In genomic region chr7:78799730-78800496, GRCm38 (mm10) we compare ENCODE assay signal across 22 mouse cellular contexts. TPM values are rescaled to one million over a fixed set of nuclear protein-coding genes. Genes with fewer than 3 reads are reported as not detected.
DNase-seq lines count a peak whose midpoint lies in the region; ATAC-seq and TF ChIP-seq lines count a peak whose summit lies in the region.
"Had no signal": no experiment of that assay in that cellular context is flagged by ENCODE, and none has a peak within 500 bp of the region (broad histone marks: within the 10 kb centered on the region; RNA-seq: fewer than 3 reads in every experiment).

No protein-coding gene starts in this region.

- H3K9ac ChIP-seq in MEL (ENCODE audit: control insufficient read depth, low read depth, low read length, poor library complexity, severe bottlenecking): peak overlapping the region; percentile 45
- H3K9ac ChIP-seq in liver, postnatal 0 days (replicated peaks): 0 out of 2 replicates have a peak overlapping the region, but pooled peaks have one; percentile 2
- H3K9ac ChIP-seq in midbrain, embryonic 15.5 days: no peak overlapping the region
- H3K9ac ChIP-seq in kidney, embryonic 14.5 days (ENCODE audit: low read depth, low read length): no peak overlapping the region
- H3K9ac ChIP-seq: embryonic facial prominence, embryonic 15.5 days; midbrain, embryonic 12.5 days; neural tube, embryonic 15.5 days had no signal

- no peak for TF ChIP-seq CTCF in MEL (IDR thresholded peaks at IDR 0.05 in 2 of 3, conservative IDR thresholded peaks at IDR 0.05 in 1 of 3; ENCODE audit: control insufficient read depth in 1 of 3, insufficient read depth in 1 of 3, low read depth in 2 of 3, low read length in 3 of 3, poor library complexity in 1 of 3, severe bottlenecking in 1 of 3)
- no peak for TF ChIP-seq CTCF in liver, postnatal 0 days (IDR thresholded peaks at IDR 0.05; ENCODE audit: low read depth)

- H3K79me2 ChIP-seq in MEL (ENCODE audit: control insufficient read depth, insufficient read depth, low read length, poor library complexity): no peaks in the 10 kb centered on the region

- DNase-seq in MEL (ENCODE audit: low read depth, low spot score): peak; percentile 81
- DNase-seq in c-Kit-negative CD71-positive TER-119-positive erythroid progenitor cells, embryonic 14.5 days (ENCODE audit: low read depth, low spot score): peak; percentile 46
- no peak for DNase-seq in liver, postnatal 0 days
- DNase-seq in testis, postnatal 14 days (ENCODE audit: low spot score): no peak
- DNase-seq: adrenal gland, postnatal 14 days; cerebellum, postnatal 10 days; embryo, embryonic 11 days; heart, adult 11 months; heart, postnatal 4 days; kidney, adult 9 months; lung, postnatal 14 days; retina, postnatal 1 day; thymus, postnatal 25 days had no signal

- H3K4me3 ChIP-seq in MEL (ENCODE audit: control insufficient read depth in 1 of 2, insufficient read depth in 1 of 2, low read depth in 2 of 2, low read length in 2 of 2): peak overlapping the region; percentile 8 to 30; a peak in 3 of 4 replicates
- H3K4me3 ChIP-seq in liver, postnatal 0 days (ENCODE audit: low read depth, low read length): no peak overlapping the region
- no peak overlapping the region for H3K4me3 ChIP-seq in midbrain, embryonic 15.5 days
- H3K4me3 ChIP-seq in kidney, embryonic 14.5 days (ENCODE audit: low read length): no peak overlapping the region
- H3K4me3 ChIP-seq: embryonic facial prominence, embryonic 15.5 days; midbrain, embryonic 12.5 days; myocyte; neural tube, embryonic 15.5 days had no signal

- peak overlapping the region; percentile 97 for H3K27ac ChIP-seq in MEL (ENCODE audit: control insufficient read depth, low read depth, low read length)
- H3K27ac ChIP-seq in liver, postnatal 0 days (ENCODE audit: low read depth): peak overlapping the region; percentile 75
- no peak overlapping the region for H3K27ac ChIP-seq in midbrain, embryonic 15.5 days
- H3K27ac ChIP-seq in kidney, embryonic 14.5 days (ENCODE audit: low read depth, low read length): no peak overlapping the region
- H3K27ac ChIP-seq: embryonic facial prominence, embryonic 15.5 days; midbrain, embryonic 12.5 days; neural tube, embryonic 15.5 days had no signal

- H3K36me3 ChIP-seq in MEL (ENCODE audit: control insufficient read depth in 1 of 2, insufficient read depth in 2 of 2, low read length in 2 of 2): peaks cover 0 to 40% of the 10 kb centered on the region in 2 experiments; a peak in 2 of 4 replicates
- no peaks in the 10 kb centered on the region for H3K36me3 ChIP-seq in liver, postnatal 0 days (replicated peaks; ENCODE audit: insufficient read depth, low read length)
- H3K36me3 ChIP-seq in midbrain, embryonic 15.5 days (replicated peaks): no peaks in the 10 kb centered on the region
- H3K36me3 ChIP-seq in kidney, embryonic 14.5 days (ENCODE audit: control insufficient read depth, insufficient read depth, low read length): no peaks in the 10 kb centered on the region
- H3K36me3 ChIP-seq: embryonic facial prominence, embryonic 15.5 days; midbrain, embryonic 12.5 days; neural tube, embryonic 15.5 days had no signal

- TF ChIP-seq RAD21 in MEL (IDR thresholded peaks at IDR 0.05; ENCODE audit: low read depth, low read length): no peak

- no peaks in the 10 kb centered on the region for H3K27me3 ChIP-seq in MEL (ENCODE audit: control insufficient read depth in 1 of 2, insufficient read depth in 2 of 2, low read length in 2 of 2)
- no peaks in the 10 kb centered on the region for H3K27me3 ChIP-seq in liver, postnatal 0 days (ENCODE audit: insufficient read depth, low read length)
- no peaks in the 10 kb centered on the region for H3K27me3 ChIP-seq in midbrain, embryonic 15.5 days (replicated peaks)
- no peaks in the 10 kb centered on the region for H3K27me3 ChIP-seq in kidney, embryonic 14.5 days (ENCODE audit: control insufficient read depth, insufficient read depth, low read length)
- H3K27me3 ChIP-seq: embryonic facial prominence, embryonic 15.5 days; neural tube, embryonic 15.5 days had no signal

- TF ChIP-seq EP300 in MEL (IDR thresholded peaks at IDR 0.05; ENCODE audit: low read depth in 1 of 2, low read length in 2 of 2): peak; percentile 92
- peak; percentile 97 for TF ChIP-seq EP300 in liver, postnatal 0 days (IDR thresholded peaks at IDR 0.05; ENCODE audit: low read depth)

- 44% methylated on average over 9 of the region's 9 CpGs for WGBS in liver, postnatal 0 days (ENCODE audit: insufficient replicate concordance)
- 77% methylated on average over 9 of the region's 9 CpGs for WGBS in midbrain, embryonic 15.5 days
- WGBS in kidney, embryonic 14.5 days: 79% methylated on average over 9 of the region's 9 CpGs

- H3K9me3 ChIP-seq in MEL (replicated peaks; ENCODE audit: insufficient read depth, low read length): no peaks in the 10 kb centered on the region
- H3K9me3 ChIP-seq in liver, postnatal 0 days (ENCODE audit: low read length): no peaks in the 10 kb centered on the region
- no peaks in the 10 kb centered on the region for H3K9me3 ChIP-seq in midbrain, embryonic 15.5 days
- H3K9me3 ChIP-seq in kidney, embryonic 14.5 days (ENCODE audit: control insufficient read depth, low read length): no peaks in the 10 kb centered on the region
- H3K9me3 ChIP-seq: embryonic facial prominence, embryonic 15.5 days; midbrain, embryonic 12.5 days; neural tube, embryonic 15.5 days had no signal

- ATAC-seq in hematopoietic stem cell, adult 5-6 weeks (replicated peaks in 1 of 2; ENCODE audit: insufficient read depth in 1 of 2, low FRiP score in 2 of 2, low TSS enrichment in 1 of 2, low read depth in 1 of 2, poor library complexity in 2 of 2, severe bottlenecking in 2 of 2): peak; percentile 8 to 54; a peak in 2 of 4 replicates
- peak; percentile 90 for ATAC-seq in liver, postnatal 0 days
- ATAC-seq in midbrain, embryonic 15.5 days (replicated peaks): no peak
- no peak for ATAC-seq in kidney, embryonic 14.5 days (ENCODE audit: low FRiP score, low TSS enrichment)
- ATAC-seq: CD4-positive, CD25-positive, alpha-beta regulatory T cell, adult 4 months; forebrain, embryonic 16.5 days had no signal

- H3K4me1 ChIP-seq in MEL (ENCODE audit: control insufficient read depth in 1 of 2, insufficient read depth in 2 of 2, low read length in 2 of 2): peaks cover 21 to 46% of the 10 kb centered on the region in 2 experiments
- H3K4me1 ChIP-seq in liver, postnatal 0 days (ENCODE audit: insufficient read depth): peaks cover 18% of the 10 kb centered on the region
- H3K4me1 ChIP-seq in midbrain, embryonic 15.5 days: 0 out of 2 replicates have a peak, but pooled peaks cover 5% of the 10 kb centered on the region
- H3K4me1 ChIP-seq in kidney, embryonic 14.5 days (ENCODE audit: control insufficient read depth, insufficient read depth, low read length): no peaks in the 10 kb centered on the region

- H3K4me2 ChIP-seq in liver, postnatal 0 days (ENCODE audit: low read depth, low read length): peak overlapping the region; percentile 55
- H3K4me2 ChIP-seq in midbrain, embryonic 15.5 days: no peak overlapping the region
- H3K4me2 ChIP-seq in kidney, embryonic 14.5 days (replicated peaks; ENCODE audit: low read depth, low read length): no peak overlapping the region
- H3K4me2 ChIP-seq: embryonic facial prominence, embryonic 15.5 days; midbrain, embryonic 12.5 days; neural tube, embryonic 15.5 days had no signal

- TF ChIP-seq POLR2A in MEL (IDR thresholded peaks at IDR 0.05; ENCODE audit: control insufficient read depth in 1 of 2, insufficient read depth in 1 of 2, low read depth in 1 of 2, low read length in 2 of 2, poor library complexity in 1 of 2): no peak

TF ChIP-seq in MEL, 35 proteins besides CTCF, POLR2A, EP300 and RAD21 (continues in another document):
- TF ChIP-seq ELF1 (IDR thresholded peaks at IDR 0.05; ENCODE audit: low read depth, low read length) (0 out of 2 replicates have a peak, but pooled peaks have one; percentile 32), ZKSCAN1 (IDR thresholded peaks at IDR 0.05; ENCODE audit: low read depth, low read length) (no peak), KAT2A (conservative IDR thresholded peaks at IDR 0.05; ENCODE audit: low read depth, low read length) (no peak), RCOR1 (IDR thresholded peaks at IDR 0.05; ENCODE audit: low read depth, low read length) (no peak; the same call in none of the 2 replicates), NRF1 (IDR thresholded peaks at IDR 0.05; ENCODE audit: insufficient read depth, low read depth, low read length, poor library complexity, severe bottlenecking) (0 out of 2 replicates have a peak, but pooled peaks have one; percentile 45), SMC3 (IDR thresholded peaks at IDR 0.05; ENCODE audit: low read depth, low read length) (0 out of 2 replicates have a peak, but pooled peaks have one; percentile 4), GATA1 (IDR thresholded peaks at IDR 0.05; ENCODE audit: low read depth, low read length) (peak; percentile 95)

RNA-seq across cellular contexts. Expression of gene Mrpl46, which starts 16.6 kb away (rescaled TPM):
- total RNA-seq in MEL (2012; rRNA removed): 67.2 and 69.8 TPM in 2 replicates
- polyA plus RNA-seq in MEL (2012; ENCODE audit: insufficient read depth in 1 of 2, insufficient read length in 2 of 2, low read depth in 1 of 2, low replicate concordance in 2 of 2, missing spikeins in 1 of 2): 10 to 100 TPM in 1 of 2 experiments, not detected in 1; 70.8 TPM
- total RNA-seq in hematopoietic stem cell, adult 5-6 weeks (2017): 42.5 and 53.4 TPM in 2 replicates
- 36.8 and 39.7 TPM in 2 replicates for polyA plus RNA-seq in liver, postnatal 0 days (2015; fragmentation: Nextera tagmentation; extraction: Ambion mirVana)
- 49.8 and 56.3 TPM in 2 replicates for polyA plus RNA-seq in midbrain, embryonic 15.5 days (2015; fragmentation: Nextera tagmentation; extraction: Ambion mirVana)
- polyA plus RNA-seq in kidney, embryonic 14.5 days (2014; fragmentation: Nextera tagmentation; extraction: Ambion mirVana): 71.8 and 85.4 TPM in 2 replicates

RNA-seq across cellular contexts. Expression of gene Mrps11, which starts 17.0 kb away (rescaled TPM):
- total RNA-seq in MEL (2012; rRNA removed): 88.8 and 106 TPM in 2 replicates
- 100 to 1,000 TPM in 1 of 2 experiments, not detected in 1; 116 TPM for polyA plus RNA-seq in MEL (2012; ENCODE audit: insufficient read depth in 1 of 2, insufficient read length in 2 of 2, low read depth in 1 of 2, low replicate concordance in 2 of 2, missing spikeins in 1 of 2)
- total RNA-seq in hematopoietic stem cell, adult 5-6 weeks (2017): 25.7 and 47.2 TPM in 2 replicates
- polyA plus RNA-seq in liver, postnatal 0 days (2015; fragmentation: Nextera tagmentation; extraction: Ambion mirVana): 23.9 and 27.2 TPM in 2 replicates
- 64.6 and 70.1 TPM in 2 replicates for polyA plus RNA-seq in midbrain, embryonic 15.5 days (2015; fragmentation: Nextera tagmentation; extraction: Ambion mirVana)
- polyA plus RNA-seq in kidney, embryonic 14.5 days (2014; fragmentation: Nextera tagmentation; extraction: Ambion mirVana): 83.5 and 112 TPM in 2 replicates

RNA-seq across cellular contexts. Expression of gene Det1, which starts 47.1 kb away (rescaled TPM):
- 14.3 and 15.8 TPM in 2 replicates for total RNA-seq in MEL (2012; rRNA removed)
- 10 to 100 TPM in 1 of 2 experiments, not detected in 1; 16.8 TPM for polyA plus RNA-seq in MEL (2012; ENCODE audit: insufficient read depth in 1 of 2, insufficient read length in 2 of 2, low read depth in 1 of 2, low replicate concordance in 2 of 2, missing spikeins in 1 of 2)
- 18.8 and 22.1 TPM in 2 replicates for total RNA-seq in hematopoietic stem cell, adult 5-6 weeks (2017)
- 7.9 and 8.1 TPM in 2 replicates for polyA plus RNA-seq in liver, postnatal 0 days (2015; fragmentation: Nextera tagmentation; extraction: Ambion mirVana)
- polyA plus RNA-seq in midbrain, embryonic 15.5 days (2015; fragmentation: Nextera tagmentation; extraction: Ambion mirVana): 14.3 and 15.9 TPM in 2 replicates
- polyA plus RNA-seq in kidney, embryonic 14.5 days (2014; fragmentation: Nextera tagmentation; extraction: Ambion mirVana): 19.6 and 23.3 TPM in 2 replicates

Comparison
In these comparisons a context has a peak if more than half of its experiments do, and no peak if none do; other contexts are left out.
1. DNase-seq: peak in MEL (single experiment) and c-Kit-negative CD71-positive TER-119-positive erythroid progenitor cells, embryonic 14.5 days (single experiment); none in liver, postnatal 0 days (single experiment) and testis, postnatal 14 days (single experiment).
2. H3K27ac ChIP-seq: peak in MEL (single experiment) and liver, postnatal 0 days (single experiment); none in midbrain, embryonic 15.5 days (single experiment) and kidney, embryonic 14.5 days (single experiment).
3. H3K4me3 ChIP-seq: peak in MEL (2 of 2); none in liver, postnatal 0 days (single experiment), midbrain, embryonic 15.5 days (single experiment) and kidney, embryonic 14.5 days (single experiment).
4. H3K9ac ChIP-seq: peak in MEL (single experiment) and liver, postnatal 0 days (single experiment); none in midbrain, embryonic 15.5 days (single experiment) and kidney, embryonic 14.5 days (single experiment).
5. ATAC-seq: peak in hematopoietic stem cell, adult 5-6 weeks (2 of 2) and liver, postnatal 0 days (single experiment); none in midbrain, embryonic 15.5 days (single experiment) and kidney, embryonic 14.5 days (single experiment).